Mouse (Mus musculus): ENCODE measurements at regions not wholly inside any gene's neighbourhood (a gene's known extent, or its start where the extent isn't known, plus 50 kb on each side); places are given as distances from the start of the nearest gene placed in this dataset.
A peak's percentile ranks its signal among the peaks of the same experiment; 100 is the strongest.

- TF ChIP-seq CTCF (conservative IDR thresholded peaks at IDR 0.05; ENCODE audit: insufficient read depth, insufficient read length, low read depth, low read length) (peak; percentile 72), POLR2A (IDR thresholded peaks at IDR 0.05; ENCODE audit: low read depth, low read length) (no peak)
These were observed 336.2 kb upstream of the 2610001J05Rik start for GRCm38 (mm10) chr6:14207509-14207908.

Data from kidney, adult 2 months (tissue).